Mouse (Mus musculus) stomach, postnatal 0 days (tissue): Measurements from ENCODE around the gene Rad51. TPM values are rescaled to one million over a fixed set of nuclear protein-coding genes. Genes with fewer than 3 reads are reported as not detected.

Experiments
- ATAC-seq: fragments of 200-750 bp; cut with Nextera tagmentation; 2 replicates; pipeline ENCODE4 v1.8.0; 2017; ENCODE audit not compliant: low FRiP score, low TSS enrichment
- DNase-seq: peaks from one replicate; pipeline ENCODE4 v3.0.0-alpha.2; 2016; ENCODE audit warnings: low spot score
- H3K27ac ChIP-seq: fragments of 300-500 bp; sonication (generic); replicated peaks from 2 replicates; pipeline ENCODE4 v1.5.1; 2014; ENCODE audit warnings: mild to moderate bottlenecking, control low read depth
- H3K27me3 ChIP-seq: fragments of 300-500 bp; sonication (generic); 2 replicates; pipeline ENCODE4 v1.6.1; 2014; ENCODE audit warnings: low read length; ENCODE audit not compliant: control insufficient read depth, insufficient read depth
- H3K36me3 ChIP-seq: fragments of 300-500 bp; sonication (generic); 2 replicates; pipeline ENCODE4 v1.6.1; 2014; ENCODE audit warnings: low read length, mixed read lengths; ENCODE audit not compliant: control insufficient read depth, insufficient read depth
- H3K4me1 ChIP-seq: fragments of 300-500 bp; sonication (generic); replicated peaks from 2 replicates; pipeline ENCODE4 v1.6.1; 2014; ENCODE audit warnings: antibody characterized with exemption; ENCODE audit not compliant: control insufficient read depth, insufficient read depth
- H3K4me2 ChIP-seq: fragments of 300-500 bp; sonication (generic); replicated peaks from 2 replicates; pipeline ENCODE4 v1.6.1; 2014; ENCODE audit warnings: low read depth, mild to moderate bottlenecking, control low read depth, moderate library complexity
- H3K4me3 ChIP-seq: fragments of 300-500 bp; sonication (generic); 2 replicates; pipeline ENCODE4 v1.5.1; 2014; ENCODE audit warnings: low read depth, low read length, control low read depth
- H3K9ac ChIP-seq: fragments of 300-500 bp; sonication (generic); 2 replicates; pipeline ENCODE4 v1.6.1; 2014; ENCODE audit warnings: mild to moderate bottlenecking, low read length, control low read depth, mixed read lengths
- H3K9me3 ChIP-seq: fragments of 300-500 bp; sonication (generic); 2 replicates; pipeline ENCODE4 v1.6.1; 2016; ENCODE audit warnings: low read length; ENCODE audit not compliant: control insufficient read depth
- CTCF ChIP-seq: IDR thresholded peaks from 2 replicates; pipeline ENCODE4 v1.5.1; 2016; ENCODE audit warnings: antibody characterized with exemption, low read depth, mild to moderate bottlenecking, moderate library complexity
- EP300 ChIP-seq: optimal IDR thresholded peaks from 2 replicates; pipeline ENCODE3; 2016; ENCODE audit warnings: antibody characterized with exemption
- WGBS: fragments of 180-500 bp; shearing (Covaris S2); extraction: QIAGEN DNeasy Blood & Tissue Kit; methylation state at CpG from one replicate; pipeline ENCODE4 v1.1.7; 2014; 5-methylcytosine and 5-hydroxymethylcytosine counted together
- polyA plus RNA-seq: library from polyadenylated mRNA; unstranded; fragments of >200 nt; fragmentation: Nextera tagmentation; extraction: Ambion mirVana; gene quantifications from 2 replicates; pipeline ENCODE4 v1.2.1, GENCODE M21; 2015

Rad51 gene
- polyA plus RNA-seq, 1 experiment from 2014 or later: 11.2 TPM

DNA sequence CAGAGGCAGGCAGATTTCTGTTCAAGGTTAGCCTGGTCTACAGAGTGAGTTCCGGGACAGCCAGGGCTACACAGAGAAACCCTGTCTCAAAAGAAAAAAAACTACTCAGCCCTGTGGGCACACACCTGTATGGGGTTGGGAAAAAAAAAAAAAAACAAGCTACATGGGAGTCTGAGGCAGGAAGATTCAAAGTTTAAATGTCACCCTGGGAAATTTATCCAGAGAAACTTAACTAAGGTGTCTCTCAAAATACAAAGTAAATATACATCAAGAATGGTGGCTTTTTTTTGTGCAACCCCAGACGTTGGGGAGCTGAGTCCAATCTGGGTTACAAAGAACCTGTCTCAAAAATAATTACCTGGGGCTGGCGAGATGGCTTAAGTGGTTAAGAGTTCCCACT, 1.5 kb upstream of the Rad51 start:
- TF ChIP-seq CTCF (no peak), EP300 (no peak)
- Histone ChIP-seq H3K9ac (no peak overlapping the region), H3K4me2 (no peak overlapping the region), H3K27me3 (no peaks in the 10 kb centered on the region), H3K4me1 (no peaks in the 10 kb centered on the region), H3K36me3 (no peaks in the 10 kb centered on the region), H3K9me3 (no peaks in the 10 kb centered on the region), H3K4me3 (no peak overlapping the region), H3K27ac (no peak overlapping the region)
- ATAC-seq (no peak), DNase-seq (no peak)
- WGBS: 87% methylated on average over 3 of the region's 3 CpGs

DNA sequence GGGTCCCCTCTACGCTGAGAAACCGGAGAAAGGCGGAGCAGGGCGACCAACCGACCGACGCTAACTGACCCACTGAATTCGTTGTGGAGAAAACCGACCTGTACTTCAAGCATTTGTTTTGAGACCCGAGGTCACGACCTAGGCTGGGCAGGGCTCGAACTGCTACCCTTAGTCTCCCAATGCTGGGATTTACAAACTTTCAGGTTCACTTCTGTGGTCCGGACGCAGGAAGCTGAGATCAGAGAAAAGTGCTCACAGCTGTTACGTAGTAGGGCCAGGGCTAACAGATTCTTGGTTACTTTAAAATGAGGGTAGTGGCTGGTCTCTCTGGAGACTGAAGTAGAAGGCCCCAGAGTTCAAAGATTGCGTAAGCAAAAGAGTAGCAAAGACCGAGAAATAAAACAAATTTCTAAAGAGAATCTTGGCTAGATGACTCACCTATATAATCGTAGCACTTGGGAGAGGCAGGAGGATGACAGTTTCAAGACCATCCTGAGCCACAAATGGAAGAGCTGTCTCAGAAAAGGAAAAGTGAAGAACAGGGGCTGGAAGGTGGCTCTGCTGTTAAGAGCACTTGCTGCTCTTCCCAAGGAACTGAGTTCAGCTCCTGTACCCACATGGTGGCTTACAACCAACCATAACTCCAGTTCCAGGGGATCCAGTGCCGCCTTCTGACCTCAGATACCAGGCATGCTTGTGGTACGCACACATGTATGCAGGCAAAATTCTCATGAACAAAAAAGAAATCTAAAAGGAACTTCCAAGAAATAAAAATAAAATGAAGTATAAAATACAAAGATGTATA, 730 bp downstream of the Rad51 start:
- WGBS: 7% methylated on average over 20 of the region's 20 CpGs
- ATAC-seq: no peak
- Histone ChIP-seq H3K4me3 (peak overlapping the region; percentile 70), H3K27ac (peak overlapping the region; percentile 90), H3K36me3 (no peaks in the 10 kb centered on the region), H3K4me2 (peak overlapping the region; percentile 95), H3K9ac (peak overlapping the region; percentile 68), H3K9me3 (no peaks in the 10 kb centered on the region), H3K27me3 (no peaks in the 10 kb centered on the region), H3K4me1 (no peaks in the 10 kb centered on the region)
- no peak for TF ChIP-seq EP300
- TF ChIP-seq CTCF: no peak
- DNase-seq: no peak

DNA sequence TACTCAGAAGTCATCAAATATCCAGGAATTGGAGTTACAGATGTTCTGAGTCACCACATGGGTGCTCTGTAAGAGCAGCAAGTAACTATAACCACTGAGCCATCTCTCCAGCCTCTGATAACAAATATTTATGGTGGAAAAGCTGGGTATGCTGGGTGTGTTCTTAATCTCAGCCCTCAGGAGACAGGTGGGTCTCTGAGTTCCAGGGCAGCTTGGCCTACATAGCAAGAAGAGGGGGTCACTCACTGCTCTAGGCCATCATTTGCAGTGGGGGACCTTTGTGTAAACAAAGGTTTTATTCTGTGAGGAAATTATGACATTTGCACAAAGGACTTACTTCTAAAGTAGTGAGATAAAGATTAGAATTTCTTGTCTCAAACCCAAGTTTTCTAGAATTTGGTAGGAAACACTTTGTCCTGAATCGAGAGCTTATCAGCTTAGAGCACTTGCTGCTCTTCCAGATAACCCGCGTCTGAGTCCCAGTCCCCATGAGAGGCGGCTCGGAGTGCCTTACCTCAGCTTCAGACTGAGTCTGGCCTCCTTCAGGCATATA, 23.8 kb downstream of the Rad51 start:
- no peak overlapping the region for H3K9ac ChIP-seq
- H3K36me3 ChIP-seq: peaks cover 12% of the 10 kb centered on the region
- H3K27me3 ChIP-seq: no peaks in the 10 kb centered on the region
- H3K4me3 ChIP-seq: no peak overlapping the region
- DNase-seq (no peak), ATAC-seq (no peak)
- no peaks in the 10 kb centered on the region for H3K9me3 ChIP-seq
- no peaks in the 10 kb centered on the region for H3K4me1 ChIP-seq
- TF ChIP-seq EP300 (no peak), CTCF (no peak)
- 75% methylated on average over 5 of the region's 5 CpGs for WGBS
- no peak overlapping the region for H3K4me2 ChIP-seq
- no peak overlapping the region for H3K27ac ChIP-seq

DNA sequence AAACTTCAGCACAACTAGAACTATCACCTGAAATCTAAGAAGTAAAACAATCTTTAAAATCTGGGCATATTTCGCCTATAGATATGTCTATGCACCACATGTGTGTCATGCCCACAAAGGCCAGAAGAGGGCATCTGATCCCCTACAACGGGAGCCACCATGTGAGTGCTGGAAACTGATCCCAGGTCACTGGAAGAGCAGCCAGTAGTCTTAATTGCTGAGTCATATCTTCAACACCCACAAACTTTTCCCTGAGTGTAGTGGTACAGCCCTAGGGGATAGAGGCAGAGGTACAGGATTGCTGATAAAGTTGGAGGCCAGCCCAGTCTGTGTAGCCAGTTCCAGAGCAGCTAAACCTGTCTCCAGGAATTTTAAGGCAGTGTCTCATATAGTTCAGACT, 32.6 kb downstream of the Rad51 start:
- no peak for DNase-seq
- Histone ChIP-seq H3K4me1 (no peaks in the 10 kb centered on the region), H3K27ac (no peak overlapping the region), H3K27me3 (no peaks in the 10 kb centered on the region), H3K36me3 (peaks cover 20% of the 10 kb centered on the region), H3K9ac (no peak overlapping the region), H3K9me3 (no peaks in the 10 kb centered on the region), H3K4me3 (no peak overlapping the region), H3K4me2 (no peak overlapping the region)
- peak; percentile 64 for TF ChIP-seq CTCF
- no peak for TF ChIP-seq EP300
- no peak for ATAC-seq
- WGBS: 92% methylated on average over 2 of the region's 2 CpGs

DNA sequence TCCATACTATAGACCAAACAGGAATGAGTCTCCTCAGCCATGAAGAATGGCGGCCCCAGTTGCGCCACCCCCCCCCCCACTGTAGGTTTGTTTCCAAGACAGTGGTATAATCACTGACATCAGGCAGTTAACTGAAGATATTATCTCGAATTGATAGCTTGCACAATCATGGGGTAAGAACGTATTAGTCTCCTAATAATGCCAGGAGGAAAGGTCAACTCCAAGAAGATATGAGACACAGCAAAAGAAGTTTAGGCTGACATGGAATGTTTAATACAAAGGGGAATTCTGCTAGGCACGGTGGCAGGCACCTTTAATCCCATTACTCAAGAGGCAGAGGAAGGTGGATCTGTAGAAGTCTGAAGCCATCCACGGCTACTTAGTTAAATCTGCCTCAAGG, 33.8 kb downstream of the Rad51 start:
- Histone ChIP-seq H3K27me3 (no peaks in the 10 kb centered on the region), H3K9me3 (no peaks in the 10 kb centered on the region), H3K36me3 (peaks cover 27% of the 10 kb centered on the region), H3K4me1 (no peaks in the 10 kb centered on the region), H3K27ac (no peak overlapping the region), H3K9ac (no peak overlapping the region), H3K4me3 (no peak overlapping the region), H3K4me2 (no peak overlapping the region)
- DNase-seq (no peak), ATAC-seq (no peak)
- 86% methylated on average over 6 of the region's 6 CpGs for WGBS
- TF ChIP-seq EP300 (no peak), CTCF (no peak)

DNA sequence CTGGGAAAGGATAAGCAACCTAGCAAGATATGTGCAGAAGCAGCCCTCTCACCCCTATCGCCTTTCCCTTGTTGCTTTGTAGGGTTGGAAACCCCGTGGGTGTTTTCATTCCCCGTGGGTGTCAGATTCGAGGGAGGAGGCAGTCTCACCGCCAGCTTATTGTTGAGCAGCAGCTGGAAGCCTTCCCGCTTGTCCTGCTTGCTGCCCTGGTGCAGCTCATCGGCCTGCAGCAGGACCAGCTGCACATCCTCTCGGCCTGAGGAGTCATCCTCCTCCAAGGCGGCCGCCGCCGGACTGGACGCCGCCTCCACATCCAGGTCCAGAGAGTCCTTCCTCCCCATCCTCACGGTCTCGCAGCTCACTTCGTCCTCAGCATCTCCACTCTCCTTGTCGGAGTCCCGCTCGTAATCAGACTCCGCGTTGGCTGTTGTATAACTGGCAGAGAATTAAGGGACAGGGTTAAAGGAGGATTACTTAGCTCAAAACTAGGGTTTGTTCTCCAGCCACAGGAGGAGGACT, 34.6 kb downstream of the Rad51 start:
- peaks cover 28% of the 10 kb centered on the region for H3K36me3 ChIP-seq
- no peak for DNase-seq
- 0 out of 2 replicates have a peak, but pooled peaks have one; percentile 24 for ATAC-seq
- no peak overlapping the region for H3K27ac ChIP-seq
- WGBS: 74% methylated on average over 22 of the region's 22 CpGs
- H3K27me3 ChIP-seq: no peaks in the 10 kb centered on the region
- H3K4me2 ChIP-seq: no peak overlapping the region
- H3K9ac ChIP-seq: no peak overlapping the region; the same call in 1 of the 2 replicates
- no peaks in the 10 kb centered on the region for H3K4me1 ChIP-seq
- no peak overlapping the region for H3K4me3 ChIP-seq
- no peak for TF ChIP-seq EP300
- no peaks in the 10 kb centered on the region for H3K9me3 ChIP-seq
